Mouse (Mus musculus) C2C12 (cell line): ENCODE data around the gene Slc36a2. TPM values are rescaled to one million over a fixed set of nuclear protein-coding genes. Genes with fewer than 3 reads are reported as not detected.
"Not testable (repeated sequence)": the region's sequence is repeated elsewhere in the genome, so short reads cannot be mapped to it uniquely, and the experiment has no call there.

Source experiments
- H3K27me3 ChIP-seq: one replicate; pipeline ENCODE4 v1.6.1; 2011; ENCODE audit not compliant: control insufficient read depth, insufficient read depth, insufficient read length
- H3K36me3 ChIP-seq: one replicate; pipeline ENCODE4 v1.6.1; 2011; ENCODE audit not compliant: control insufficient read depth, insufficient read depth
- H3K4me3 ChIP-seq: one replicate; pipeline ENCODE4 v1.5.1; 2011; ENCODE audit warnings: mild to moderate bottlenecking, control low read depth; ENCODE audit not compliant: poor library complexity, insufficient read depth, severe bottlenecking
- H3K79me2 ChIP-seq: one replicate; pipeline ENCODE4 v1.6.1; 2011; ENCODE audit not compliant: control insufficient read depth, insufficient read depth
- H3K79me3 ChIP-seq: one replicate; pipeline ENCODE4 v1.6.1; 2011; ENCODE audit warnings: low read depth, control low read depth
- H3ac ChIP-seq: one replicate; pipeline ENCODE3; 2011; ENCODE audit warnings: low read depth; ENCODE audit not compliant: control insufficient read depth, insufficient read length
- CEBPB ChIP-seq: IDR thresholded peaks from one replicate; pipeline ENCODE4 v1.6.1; 2011; ENCODE audit warnings: low read depth, mild to moderate bottlenecking, control low read depth, moderate library complexity
- CTCF ChIP-seq: IDR thresholded peaks from one replicate; pipeline ENCODE4 v1.5.1; 2011; ENCODE audit not compliant: control insufficient read depth, insufficient read depth, insufficient read length
- FOSL1 ChIP-seq: IDR thresholded peaks from one replicate; pipeline ENCODE4 v1.8.0; 2011; ENCODE audit warnings: mild to moderate bottlenecking, low read length; ENCODE audit not compliant: poor library complexity, insufficient read depth, severe bottlenecking
- MAX ChIP-seq: IDR thresholded peaks from one replicate; pipeline ENCODE4 v1.6.1; 2011; ENCODE audit warnings: mild to moderate bottlenecking, control low read depth
- MYOD1 ChIP-seq: IDR thresholded peaks from one replicate; pipeline ENCODE4 v1.6.1; 2011; ENCODE audit warnings: low read depth; ENCODE audit not compliant: control insufficient read depth, insufficient read length
- MYOG ChIP-seq: IDR thresholded peaks from one replicate; pipeline ENCODE4 v1.6.1; 2011; ENCODE audit not compliant: control insufficient read depth, insufficient read length; ENCODE audit errors: extremely low read depth
- USF1 ChIP-seq: IDR thresholded peaks from one replicate; pipeline ENCODE4 v1.6.1; 2011; ENCODE audit warnings: low read depth, mild to moderate bottlenecking, control low read depth, moderate library complexity
- polyA plus RNA-seq: library from polyadenylated mRNA; unstranded; fragments of >200 nt; fragmentation: generic; extraction: Trizol; gene quantifications from one replicate; pipeline ENCODE4 v1.2.1, GENCODE M21; 2012; ENCODE audit warnings: missing spikeins

Slc36a2 gene
- polyA plus RNA-seq, 1 experiment = not detected

- TF ChIP-seq CEBPB (no peak), USF1 (no peak), MAX (no peak), CTCF (no peak), MYOG (no peak), MYOD1 (no peak), FOSL1 (no peak)
- no peak overlapping the region for H3ac ChIP-seq
- no peaks in the 10 kb centered on the region for H3K79me3 ChIP-seq
- H3K4me3 ChIP-seq = no peak overlapping the region
- no peaks in the 10 kb centered on the region for H3K27me3 ChIP-seq
- no peaks in the 10 kb centered on the region for H3K36me3 ChIP-seq
- no peaks in the 10 kb centered on the region for H3K79me2 ChIP-seq
Measured at GRCm38 (mm10) chr11:55120279-55120678, 64.6 kb downstream of the Slc36a2 start.

GRCm38 (mm10) chr11:55117031-55117430 is 67.8 kb downstream of the Slc36a2 start:
- Histone ChIP-seq H3K27me3 (no peaks in the 10 kb centered on the region), H3K36me3 (no peaks in the 10 kb centered on the region), H3K79me2 (no peaks in the 10 kb centered on the region), H3K4me3 (no peak overlapping the region), H3K79me3 (no peaks in the 10 kb centered on the region), H3ac (no peak overlapping the region)
- TF ChIP-seq FOSL1 = no peak
- TF ChIP-seq USF1 = no peak
- no peak for TF ChIP-seq CEBPB
- no peak for TF ChIP-seq MAX
- TF ChIP-seq CTCF = no peak
- TF ChIP-seq MYOG = no peak

GRCm38 (mm10) chr11:55116004-55116403 is 68.9 kb downstream of the Slc36a2 start:
- Histone ChIP-seq H3K27me3 (no peaks in the 10 kb centered on the region), H3K36me3 (no peaks in the 10 kb centered on the region), H3K79me2 (no peaks in the 10 kb centered on the region), H3K79me3 (no peaks in the 10 kb centered on the region), H3K4me3 (no peak overlapping the region), H3ac (no peak overlapping the region)
- TF ChIP-seq FOSL1 = no peak

GRCm38 (mm10) chr11:55114291-55114690 is 70.6 kb downstream of the Slc36a2 start:
- Histone ChIP-seq H3K79me2 (no peaks in the 10 kb centered on the region), H3K27me3 (no peaks in the 10 kb centered on the region), H3K79me3 (no peaks in the 10 kb centered on the region), H3K4me3 (no peak overlapping the region), H3ac (no peak overlapping the region), H3K36me3 (no peaks in the 10 kb centered on the region)
- TF ChIP-seq MYOG (no peak), CEBPB (no peak), MYOD1 (no peak), USF1 (no peak), CTCF (no peak), FOSL1 (no peak), MAX (no peak)

- not testable (repeated sequence) for H3K79me3 ChIP-seq, H3K27me3 ChIP-seq, H3K4me3 ChIP-seq, H3ac ChIP-seq, H3K79me2 ChIP-seq, H3K36me3 ChIP-seq
Measured at GRCm38 (mm10) chr11:55113861-55114250, 71.0 kb downstream of the Slc36a2 start.

GRCm38 (mm10) chr11:55113209-55113860 is 71.5 kb downstream of the Slc36a2 start:
- TF ChIP-seq USF1 (no peak), CEBPB (no peak), MYOG (no peak), MAX (no peak), MYOD1 (no peak), CTCF (no peak), FOSL1 (no peak)
- Histone ChIP-seq H3ac (no peak overlapping the region), H3K27me3 (no peaks in the 10 kb centered on the region), H3K4me3 (no peak overlapping the region), H3K79me2 (no peaks in the 10 kb centered on the region), H3K79me3 (no peaks in the 10 kb centered on the region), H3K36me3 (no peaks in the 10 kb centered on the region)
